Mouse (Mus musculus): Measurements from ENCODE around the gene Ncapg2. TPM values are rescaled to one million over a fixed set of nuclear protein-coding genes. Genes with fewer than 3 reads are reported as not detected.

Gene Ncapg2
- polyA plus RNA-seq (2011; ENCODE audit: insufficient read depth, insufficient read length, low read depth, missing spikeins), result 48.5 and 49.5 TPM in 2 replicates

DNA sequence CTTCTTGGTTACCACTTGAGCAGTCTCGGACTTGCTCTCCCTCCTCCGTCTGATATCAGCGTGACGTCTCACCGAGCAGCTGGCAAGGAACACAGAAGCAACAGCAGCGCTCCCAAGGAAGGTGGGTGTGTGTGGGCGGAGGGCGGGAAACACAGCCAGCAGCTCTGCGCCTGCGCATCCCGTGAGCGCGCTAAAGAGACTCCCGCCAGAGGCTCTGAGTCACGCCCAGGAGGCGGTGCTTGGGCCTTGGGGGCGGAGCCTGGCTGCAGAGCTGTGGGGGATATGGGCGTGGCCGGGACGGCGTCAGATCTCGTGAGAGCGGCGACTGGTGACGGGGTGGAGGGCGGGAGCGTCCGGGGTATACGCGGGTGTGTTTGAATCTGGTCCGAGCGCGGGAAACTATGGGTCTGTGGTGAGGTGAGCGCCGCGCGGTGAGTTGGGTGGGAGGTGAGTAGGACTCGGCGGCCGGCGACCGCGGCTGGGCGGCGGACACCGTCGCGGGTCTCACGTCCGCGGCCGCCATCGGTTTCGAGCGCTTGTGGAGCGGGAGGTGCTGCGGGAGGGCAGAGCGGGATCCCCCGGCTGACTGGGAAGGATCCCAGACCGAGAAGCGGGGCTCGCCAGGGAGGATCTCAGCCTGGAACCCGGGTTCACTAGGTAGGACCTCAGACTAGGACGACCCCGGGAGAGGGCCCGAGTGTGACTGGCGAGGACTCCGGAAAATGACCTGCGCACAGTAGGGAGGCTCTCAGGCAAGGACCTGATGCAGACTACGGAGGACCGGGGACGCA is at the start of gene Ncapg2:
Gene Ncapg2, plus strand, starts transcription at position 358 of the 791 bp plus-strand sequence.
- peak; percentile 43 for TF ChIP-seq POLR2A (IDR thresholded peaks at IDR 0.05; ENCODE audit: insufficient read depth, low read length)
- TF ChIP-seq EP300 (IDR thresholded peaks at IDR 0.05; ENCODE audit: insufficient read depth, low read depth, low read length), result no peak
- Histone ChIP-seq H3K9me3 (replicated peaks; ENCODE audit: control insufficient read depth, insufficient read depth, low read length, poor library complexity, severe bottlenecking) (peaks cover 10% of the 10 kb centered on the region), H3K9ac (ENCODE audit: low read depth, poor library complexity, severe bottlenecking) (peak within 1 kb of the TSS; percentile 87), H3K27ac (ENCODE audit: insufficient read depth, low read length) (no peak within 1 kb of the TSS), H3K4me1 (ENCODE audit: control insufficient read depth, insufficient read depth, low read length) (no peaks in the 10 kb centered on the region), H3K4me3 (ENCODE audit: low read depth, low read length) (peak within 1 kb of the TSS; percentile 92), H3K36me3 (ENCODE audit: control insufficient read depth, insufficient read depth, low read length, poor library complexity, severe bottlenecking) (peaks cover 12% of the 10 kb centered on the region), H3K27me3 (ENCODE audit: control insufficient read depth, insufficient read depth, low read length, poor library complexity, severe bottlenecking) (no peaks in the 10 kb centered on the region)

DNA sequence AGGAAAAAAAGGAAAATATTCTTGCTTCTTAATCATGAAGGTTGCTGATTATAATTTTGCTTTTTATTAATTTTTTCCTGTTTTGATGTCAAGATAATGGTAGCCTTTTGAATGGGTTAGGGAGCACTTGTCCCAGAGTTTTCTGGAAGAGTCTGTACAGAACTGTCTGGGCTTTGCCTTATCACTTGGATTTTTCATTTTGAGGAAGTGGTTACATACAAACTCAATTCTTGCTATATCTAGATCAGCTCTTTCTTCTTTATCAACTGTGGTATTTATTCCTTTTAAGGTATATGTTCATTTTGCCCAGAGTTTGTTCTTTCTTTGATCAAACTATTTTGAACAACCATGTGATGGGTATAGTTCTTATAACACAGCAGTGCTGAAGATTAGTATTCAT is 43.1 kb upstream of the Ncapg2 start:
- Histone ChIP-seq H3K4me3 (ENCODE audit: low read depth, low read length) (no peak overlapping the region), H3K9me3 (replicated peaks; ENCODE audit: control insufficient read depth, insufficient read depth, low read length, poor library complexity, severe bottlenecking) (no peaks in the 10 kb centered on the region), H3K27ac (ENCODE audit: insufficient read depth, low read length) (no peak overlapping the region), H3K4me1 (ENCODE audit: control insufficient read depth, insufficient read depth, low read length) (no peaks in the 10 kb centered on the region), H3K9ac (ENCODE audit: low read depth, poor library complexity, severe bottlenecking) (no peak overlapping the region), H3K27me3 (ENCODE audit: control insufficient read depth, insufficient read depth, low read length, poor library complexity, severe bottlenecking) (no peaks in the 10 kb centered on the region), H3K36me3 (ENCODE audit: control insufficient read depth, insufficient read depth, low read length, poor library complexity, severe bottlenecking) (no peaks in the 10 kb centered on the region)
- TF ChIP-seq CTCF (IDR thresholded peaks at IDR 0.05; ENCODE audit: low read depth, low read length) (no peak), POLR2A (IDR thresholded peaks at IDR 0.05; ENCODE audit: insufficient read depth, low read length) (no peak), EP300 (IDR thresholded peaks at IDR 0.05; ENCODE audit: insufficient read depth, low read depth, low read length) (no peak)

- no peak overlapping the region for H3K27ac ChIP-seq (ENCODE audit: insufficient read depth, low read length)
- H3K36me3 ChIP-seq (ENCODE audit: control insufficient read depth, insufficient read depth, low read length, poor library complexity, severe bottlenecking), result no peaks in the 10 kb centered on the region; the same call in 1 of the 2 replicates
- H3K27me3 ChIP-seq (ENCODE audit: control insufficient read depth, insufficient read depth, low read length, poor library complexity, severe bottlenecking), result no peaks in the 10 kb centered on the region
- TF ChIP-seq CTCF (IDR thresholded peaks at IDR 0.05; ENCODE audit: low read depth, low read length) (no peak), EP300 (IDR thresholded peaks at IDR 0.05; ENCODE audit: insufficient read depth, low read depth, low read length) (no peak), POLR2A (IDR thresholded peaks at IDR 0.05; ENCODE audit: insufficient read depth, low read length) (no peak)
- no peak overlapping the region for H3K4me3 ChIP-seq (ENCODE audit: low read depth, low read length)
- no peaks in the 10 kb centered on the region for H3K4me1 ChIP-seq (ENCODE audit: control insufficient read depth, insufficient read depth, low read length)
- no peak overlapping the region for H3K9ac ChIP-seq (ENCODE audit: low read depth, poor library complexity, severe bottlenecking)
- no peaks in the 10 kb centered on the region for H3K9me3 ChIP-seq (replicated peaks; ENCODE audit: control insufficient read depth, insufficient read depth, low read length, poor library complexity, severe bottlenecking)
These were observed 38.3 kb upstream of the Ncapg2 start for GRCm38 (mm10) chr12:116366900-116367299.

DNA sequence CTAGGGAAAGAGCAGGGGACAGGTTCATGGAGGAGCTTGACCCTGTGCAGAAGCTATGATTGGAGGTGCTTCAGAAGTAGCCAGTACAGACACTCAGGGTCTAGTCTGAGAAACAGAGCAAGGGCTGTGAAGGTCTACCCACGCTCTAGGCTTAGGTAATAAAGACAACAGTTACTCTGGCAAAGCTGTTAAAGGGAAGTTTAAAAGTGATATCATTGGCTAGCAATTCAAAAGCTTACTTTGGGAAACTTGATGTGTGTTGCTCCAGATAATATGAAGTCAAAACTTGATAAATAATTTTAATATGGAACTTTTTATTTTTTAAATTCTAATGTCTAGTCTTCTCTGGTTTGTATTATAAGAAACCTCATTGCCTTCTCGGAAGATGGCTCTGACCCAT is 37.9 kb upstream of the Ncapg2 start:
- H3K27me3 ChIP-seq (ENCODE audit: control insufficient read depth, insufficient read depth, low read length, poor library complexity, severe bottlenecking), result no peaks in the 10 kb centered on the region
- TF ChIP-seq POLR2A (IDR thresholded peaks at IDR 0.05; ENCODE audit: insufficient read depth, low read length) (no peak), EP300 (IDR thresholded peaks at IDR 0.05; ENCODE audit: insufficient read depth, low read depth, low read length) (no peak), CTCF (IDR thresholded peaks at IDR 0.05; ENCODE audit: low read depth, low read length) (no peak)
- H3K4me1 ChIP-seq (ENCODE audit: control insufficient read depth, insufficient read depth, low read length), result no peaks in the 10 kb centered on the region
- no peaks in the 10 kb centered on the region for H3K9me3 ChIP-seq (replicated peaks; ENCODE audit: control insufficient read depth, insufficient read depth, low read length, poor library complexity, severe bottlenecking)
- no peak overlapping the region for H3K4me3 ChIP-seq (ENCODE audit: low read depth, low read length)
- no peaks in the 10 kb centered on the region; the same call in 1 of the 2 replicates for H3K36me3 ChIP-seq (ENCODE audit: control insufficient read depth, insufficient read depth, low read length, poor library complexity, severe bottlenecking)
- H3K27ac ChIP-seq (ENCODE audit: insufficient read depth, low read length), result no peak overlapping the region
- H3K9ac ChIP-seq (ENCODE audit: low read depth, poor library complexity, severe bottlenecking), result no peak overlapping the region

- Histone ChIP-seq H3K4me1 (ENCODE audit: control insufficient read depth, insufficient read depth, low read length) (no peaks in the 10 kb centered on the region), H3K27ac (ENCODE audit: insufficient read depth, low read length) (no peak overlapping the region), H3K27me3 (ENCODE audit: control insufficient read depth, insufficient read depth, low read length, poor library complexity, severe bottlenecking) (no peaks in the 10 kb centered on the region), H3K9me3 (replicated peaks; ENCODE audit: control insufficient read depth, insufficient read depth, low read length, poor library complexity, severe bottlenecking) (no peaks in the 10 kb centered on the region), H3K9ac (ENCODE audit: low read depth, poor library complexity, severe bottlenecking) (no peak overlapping the region), H3K36me3 (ENCODE audit: control insufficient read depth, insufficient read depth, low read length, poor library complexity, severe bottlenecking) (no peaks in the 10 kb centered on the region; the same call in 1 of the 2 replicates), H3K4me3 (ENCODE audit: low read depth, low read length) (no peak overlapping the region)
- TF ChIP-seq EP300 (IDR thresholded peaks at IDR 0.05; ENCODE audit: insufficient read depth, low read depth, low read length) (no peak), POLR2A (IDR thresholded peaks at IDR 0.05; ENCODE audit: insufficient read depth, low read length) (no peak), CTCF (IDR thresholded peaks at IDR 0.05; ENCODE audit: low read depth, low read length) (no peak)
These were observed 36.3 kb upstream of the Ncapg2 start for GRCm38 (mm10) chr12:116368857-116369256.

GRCm38 (mm10) chr12:116383101-116383500 is 22.1 kb upstream of the Ncapg2 start:
- no peaks in the 10 kb centered on the region for H3K9me3 ChIP-seq (replicated peaks; ENCODE audit: control insufficient read depth, insufficient read depth, low read length, poor library complexity, severe bottlenecking)
- H3K4me1 ChIP-seq (ENCODE audit: control insufficient read depth, insufficient read depth, low read length), result no peaks in the 10 kb centered on the region
- H3K9ac ChIP-seq (ENCODE audit: low read depth, poor library complexity, severe bottlenecking), result no peak overlapping the region
- H3K36me3 ChIP-seq (ENCODE audit: control insufficient read depth, insufficient read depth, low read length, poor library complexity, severe bottlenecking), result no peaks in the 10 kb centered on the region
- no peaks in the 10 kb centered on the region for H3K27me3 ChIP-seq (ENCODE audit: control insufficient read depth, insufficient read depth, low read length, poor library complexity, severe bottlenecking)
- TF ChIP-seq CTCF (IDR thresholded peaks at IDR 0.05; ENCODE audit: low read depth, low read length) (no peak), EP300 (IDR thresholded peaks at IDR 0.05; ENCODE audit: insufficient read depth, low read depth, low read length) (no peak), POLR2A (IDR thresholded peaks at IDR 0.05; ENCODE audit: insufficient read depth, low read length) (no peak)
- H3K27ac ChIP-seq (ENCODE audit: insufficient read depth, low read length), result no peak overlapping the region
- no peak overlapping the region for H3K4me3 ChIP-seq (ENCODE audit: low read depth, low read length)
